Mouse (Mus musculus) C3H10T1/2 (cell line): ENCODE data around the gene Stat2. TPM values are rescaled to one million over a fixed set of nuclear protein-coding genes. Genes with fewer than 3 reads are reported as not detected.

Experiments used
- polyA plus RNA-seq, 2 experiments: library from polyadenylated mRNA; unstranded; fragments of >200 nt; fragmentation: generic; extraction: Trizol; gene quantifications; one replicate each; pipeline ENCODE4 v1.2.1; 2012; ENCODE audit warnings: missing spikeins in 2 of 2

The Stat2 gene
- polyA plus RNA-seq, result 10 to 100 TPM in 1 of 2 experiments, 1 to 10 TPM in 1; 1.4 to 16.2 TPM

DNA sequence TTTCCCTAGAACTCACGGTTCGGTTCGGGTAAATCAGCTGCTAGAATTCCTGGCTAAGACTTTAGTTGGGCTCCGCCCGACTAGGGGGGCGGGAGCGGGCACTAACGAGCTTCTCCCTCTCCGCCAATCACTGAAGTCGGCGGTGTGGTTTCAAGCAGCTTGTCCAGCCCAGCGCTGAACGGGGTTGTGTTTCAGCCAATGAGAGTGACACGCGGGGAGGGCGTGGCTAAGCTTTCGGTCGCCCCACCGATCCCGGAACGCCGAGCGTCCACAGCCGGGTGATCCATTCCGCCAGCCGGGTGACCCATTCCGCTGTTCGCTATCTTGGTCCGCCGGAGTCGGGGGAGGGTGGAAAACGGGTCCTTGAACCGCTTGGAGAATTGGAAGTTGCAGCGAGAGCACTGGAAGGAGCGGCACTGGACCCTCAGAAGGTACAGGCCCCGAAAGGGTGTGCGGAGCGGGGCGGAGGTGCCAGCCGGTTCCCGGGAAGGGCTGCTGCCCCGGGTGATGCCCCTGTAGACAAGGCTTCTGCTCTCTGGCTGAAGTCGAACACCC lies at the start of gene Stat2:
Gene Stat2 (plus strand): TSS at position 273 of the 555 bp plus-strand sequence.

DNA sequence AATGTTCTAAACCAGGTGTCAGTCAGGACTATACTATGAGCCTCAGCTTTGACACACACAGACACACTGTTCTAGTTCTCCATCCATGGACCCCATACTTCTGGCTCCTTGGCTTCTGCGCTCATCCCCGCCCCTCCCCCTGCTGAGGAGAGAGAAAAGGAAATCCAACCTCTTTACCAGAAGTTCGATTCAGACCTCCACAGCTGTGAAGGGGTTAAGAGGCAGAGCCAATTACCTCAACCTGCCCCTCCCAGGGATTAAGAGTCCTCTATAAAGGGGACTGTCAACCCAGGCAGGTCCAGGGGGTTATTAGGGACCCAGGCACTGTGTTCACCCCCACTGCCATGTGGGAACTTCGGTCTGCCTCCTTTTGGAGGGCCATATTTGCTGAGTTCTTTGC lies 44.8 kb upstream of the Stat2 start, which contains the start of gene Mip:
Gene Mip (plus strand): TSS at position 301 of the 400 bp plus-strand sequence.

DNA sequence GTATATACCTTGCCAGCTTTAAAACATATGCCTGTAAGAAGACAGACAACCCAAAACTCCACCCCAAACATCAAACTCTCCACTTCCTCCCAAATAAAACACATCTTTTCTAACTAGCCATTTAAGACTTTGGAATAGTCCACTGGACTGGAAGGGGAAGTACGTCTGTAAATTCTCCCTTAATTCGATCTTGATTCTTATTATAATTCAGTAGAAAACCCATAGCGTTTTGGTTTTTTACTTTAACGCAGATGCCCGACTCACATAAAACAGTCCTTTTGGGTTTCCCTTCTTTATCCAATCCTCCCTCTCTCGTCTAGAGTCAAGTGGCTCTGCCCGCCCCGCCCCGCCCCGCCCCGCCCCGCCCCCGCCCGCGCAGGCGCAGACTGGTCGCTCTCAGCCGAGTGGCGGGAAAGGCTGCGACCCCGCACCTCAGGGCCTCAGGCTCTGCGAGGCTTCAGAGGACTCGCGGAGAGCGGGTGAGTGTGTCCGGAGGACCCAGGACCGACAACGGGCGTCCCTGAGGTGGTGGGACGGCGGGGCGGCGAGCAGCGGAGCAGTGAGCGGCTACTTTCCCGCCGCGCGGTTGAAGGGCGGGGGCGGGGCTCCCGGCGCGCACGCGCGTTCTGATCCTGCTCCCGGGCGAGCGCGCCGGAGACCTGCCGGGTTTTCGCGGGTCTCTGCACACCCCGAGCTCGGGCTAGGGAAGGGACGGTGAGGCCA lies 38.5 kb upstream of the Stat2 start, which contains the start of gene Timeless:
Gene Timeless (plus strand): TSS at position 369 of the 723 bp plus-strand sequence.

DNA sequence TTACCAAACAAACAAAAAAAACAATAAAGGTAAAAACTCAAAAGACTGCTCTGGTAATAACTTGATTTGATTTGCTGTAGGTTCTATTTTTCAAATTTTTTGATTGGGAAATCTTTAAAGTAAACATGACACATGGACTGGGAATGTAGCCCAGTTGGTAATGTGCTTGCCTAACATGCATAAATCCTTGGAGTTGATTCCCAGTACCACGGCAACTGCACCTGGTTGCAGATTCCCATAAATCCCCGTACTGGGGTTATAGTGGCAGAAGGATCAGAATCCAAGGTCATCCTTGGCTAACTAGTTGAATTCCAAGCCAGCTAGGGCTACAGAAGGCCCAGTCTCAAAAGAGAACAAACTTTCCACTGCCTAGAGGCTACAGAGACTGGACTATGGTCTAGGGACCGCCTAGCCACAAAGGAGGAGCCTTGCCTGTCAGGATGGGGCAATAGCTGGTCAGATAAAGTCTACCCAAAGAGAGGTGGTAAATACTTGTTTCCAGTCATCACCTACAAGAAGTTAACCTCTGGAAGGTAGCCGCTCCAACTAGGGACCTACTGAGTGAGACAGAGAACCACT lies 16.6 kb upstream of the Stat2 start, which contains the start of gene Apon:
Gene Apon (plus strand): TSS at position 420 of the 579 bp plus-strand sequence.

DNA sequence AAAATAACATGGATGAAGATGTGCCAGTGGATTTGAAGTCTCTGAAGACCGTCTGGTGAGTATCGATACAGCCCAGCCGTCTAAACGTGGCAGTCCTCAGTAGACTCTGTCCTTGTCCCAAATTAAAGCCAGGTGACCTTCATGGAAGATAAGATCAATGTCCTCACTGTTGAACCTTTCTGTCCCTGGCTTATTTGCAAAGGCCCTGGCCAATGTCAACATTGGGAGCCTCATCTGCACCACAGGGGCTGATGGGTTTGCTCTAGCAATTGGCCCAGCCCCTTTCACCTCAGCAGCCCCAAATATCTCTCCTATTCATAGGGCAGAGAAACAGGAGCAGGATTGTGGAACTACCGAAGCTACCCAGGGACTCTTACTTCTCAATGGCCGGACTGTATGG lies 2.0 kb upstream of the Stat2 start, which contains the start of gene Apof:
Gene Apof (plus strand): TSS at position 301 of the 400 bp plus-strand sequence.

DNA sequence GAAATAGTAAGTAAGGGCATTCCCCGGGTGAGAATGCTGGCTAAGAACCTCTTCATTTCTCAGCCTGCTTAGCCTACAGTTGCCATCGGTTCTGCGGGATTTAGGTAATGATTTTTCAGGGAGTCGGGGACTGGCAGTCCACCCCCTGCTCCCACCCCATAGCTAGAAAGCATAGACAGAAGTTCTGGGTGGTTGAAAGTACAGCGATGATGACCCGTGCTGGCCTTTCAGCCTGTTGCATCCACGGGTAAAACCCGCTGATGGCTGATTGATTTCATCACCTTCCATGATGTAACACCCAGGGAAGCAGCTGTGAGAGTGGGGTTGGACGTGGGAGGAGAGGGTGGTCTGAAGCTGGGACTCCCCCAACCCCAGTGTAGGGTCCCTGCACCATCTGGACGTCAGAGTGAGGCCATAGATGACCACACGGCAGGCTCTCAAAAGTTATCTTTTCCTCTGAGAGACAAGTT lies 28.4 kb downstream of the Stat2 start, which contains the start of gene Il23a:
Gene Il23a (minus strand): TSS at position 51 of the 470 bp plus-strand sequence.

DNA sequence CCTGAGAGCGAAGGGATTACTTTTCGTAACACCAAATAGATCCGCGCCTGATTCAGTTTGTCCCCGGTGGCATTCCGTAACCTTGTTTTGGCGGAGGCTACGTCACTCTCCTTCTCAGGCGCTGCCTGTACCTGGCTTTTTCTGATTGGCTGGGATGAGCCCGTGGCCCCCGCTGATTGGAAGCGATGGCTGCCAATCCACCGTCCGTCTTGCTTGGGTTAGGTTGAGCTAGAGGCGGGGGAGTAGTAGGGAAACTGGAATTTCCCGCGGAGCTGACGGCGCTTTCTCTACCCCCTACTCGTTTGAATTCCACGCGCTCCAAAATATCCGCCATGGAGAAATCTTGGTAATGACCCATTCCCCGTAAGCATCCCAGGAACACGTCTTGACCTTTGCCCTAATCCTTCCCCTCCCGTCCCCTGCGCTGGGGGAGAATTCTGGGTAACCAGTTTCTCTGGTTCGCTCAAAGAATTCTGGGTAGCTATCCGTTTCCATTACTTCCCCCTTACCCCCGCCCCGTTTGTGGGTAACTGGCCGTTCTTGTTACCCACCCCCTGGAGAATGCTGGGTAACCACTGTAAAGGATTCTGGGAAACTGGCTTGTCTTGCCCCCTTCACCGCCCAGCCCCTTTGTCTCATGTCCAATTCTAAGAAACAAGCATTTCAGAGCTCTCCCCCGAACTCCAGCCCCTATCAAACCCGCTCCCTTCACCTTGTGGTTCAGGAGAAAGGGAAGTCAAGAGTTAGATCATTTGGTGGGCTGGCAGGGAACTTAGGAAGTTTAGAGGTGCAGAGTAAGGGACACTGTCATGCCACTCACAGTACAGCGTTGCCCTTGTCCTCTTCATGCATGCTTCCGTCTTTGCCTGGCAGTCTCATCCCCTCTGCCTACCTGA lies 33.0 kb downstream of the Stat2 start, which contains the start of gene Pan2:
Gene Pan2 (plus strand): TSS at position 210 of the 896 bp plus-strand sequence.

DNA sequence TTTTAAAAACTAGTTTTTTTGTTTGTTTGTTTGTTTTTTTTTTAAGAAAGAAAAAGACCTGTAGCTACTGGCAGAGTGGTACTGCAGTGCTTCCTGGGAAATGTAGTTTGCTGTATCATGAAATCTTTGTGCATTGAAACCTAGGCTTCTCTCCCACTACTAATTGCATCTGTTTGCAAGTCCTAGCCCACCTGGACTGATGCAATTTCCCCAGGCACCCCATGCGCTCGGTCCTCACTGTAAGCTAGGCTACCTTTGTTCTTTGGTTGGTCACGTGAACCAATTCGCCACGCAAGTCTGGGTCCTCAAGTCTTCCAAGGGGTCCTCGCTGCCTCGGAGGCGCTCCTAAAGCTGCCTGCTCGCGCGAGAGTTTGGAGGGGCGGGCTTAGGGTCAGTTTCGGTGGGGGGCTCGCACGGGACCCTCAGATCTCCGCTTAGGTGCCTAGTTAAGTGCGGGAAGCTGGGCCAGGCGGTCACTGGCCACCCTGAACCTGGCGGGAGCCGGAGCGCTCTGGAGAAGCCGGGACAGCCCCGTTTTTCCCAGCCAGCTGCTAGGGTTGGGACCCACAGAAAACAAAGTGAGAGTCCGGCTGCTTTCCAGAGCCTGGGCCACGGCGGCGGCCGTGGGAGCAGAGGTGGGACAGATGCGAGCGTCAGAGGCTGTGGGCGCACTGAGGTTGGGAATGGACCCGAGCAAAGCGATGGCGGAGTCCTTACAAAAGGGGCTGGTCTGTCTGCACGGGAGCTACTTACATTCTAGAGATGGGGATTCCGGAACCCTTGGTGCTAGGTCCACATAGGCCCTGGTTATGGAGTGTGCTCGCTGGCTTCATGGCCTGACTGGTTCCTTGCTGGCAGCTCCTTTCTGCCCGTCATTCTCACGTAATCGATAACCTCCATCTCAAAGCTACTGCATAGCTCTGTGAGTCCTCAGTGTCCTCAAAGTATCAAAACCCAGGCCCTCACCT lies 52.1 kb downstream of the Stat2 start, which contains the start of gene Cnpy2:
Gene Cnpy2 (plus strand): TSS at position 319 of the 968 bp plus-strand sequence.

DNA sequence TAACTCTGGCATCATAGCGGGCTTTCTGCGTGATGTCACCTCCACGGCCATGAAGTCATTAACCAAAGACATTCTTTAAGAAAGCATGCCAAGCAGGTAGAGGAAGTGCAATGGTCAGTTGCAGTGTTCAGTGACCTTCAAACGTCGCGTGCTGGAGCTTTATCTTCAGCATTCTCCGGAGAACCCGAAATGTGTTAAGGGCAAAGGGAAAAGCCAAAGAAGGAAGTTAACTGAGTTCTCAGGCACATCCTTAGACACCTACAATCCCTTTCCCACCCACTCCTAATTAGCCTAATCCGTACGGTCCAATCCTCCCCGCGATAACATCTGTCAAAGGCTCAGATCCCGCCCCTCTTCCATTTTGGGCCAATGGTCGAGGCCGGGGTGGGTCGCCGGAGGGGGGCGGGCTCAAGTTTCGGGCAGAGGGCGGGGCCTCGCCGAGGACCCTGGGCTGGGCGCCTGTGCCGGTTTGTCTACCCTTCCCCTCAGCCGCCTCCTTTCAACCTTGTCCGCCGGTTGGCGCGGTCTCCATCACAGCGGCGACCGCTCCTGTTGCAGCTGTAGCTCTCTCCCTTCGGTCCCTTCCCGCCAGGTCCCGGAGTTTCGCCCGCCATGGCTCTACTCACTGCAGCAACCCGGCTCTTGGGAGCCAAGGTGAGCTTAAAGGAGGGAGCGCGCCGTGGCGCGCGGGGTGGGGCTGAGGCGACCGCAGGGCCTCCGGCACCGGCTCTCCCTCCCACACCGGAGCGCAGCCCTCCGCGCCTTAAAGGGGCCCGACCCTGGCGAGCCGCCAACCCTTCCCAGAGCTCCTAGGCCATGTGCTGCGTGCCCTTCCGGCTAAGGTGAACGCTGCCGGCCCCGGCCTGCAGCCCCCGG lies 67.2 kb downstream of the Stat2 start, which contains the start of gene Cs:
Gene Cs (plus strand): TSS at position 429 of the 876 bp plus-strand sequence.

Other genes starting within 250 kb of the Stat2 start
- gene Naca, start 235.0 kb upstream of the Stat2 start, polyA plus RNA-seq, result 100 to 1,000 TPM; 209 to 827 TPM
- gene Ptges3, start 211.6 kb upstream of the Stat2 start, polyA plus RNA-seq, result 10 to 100 TPM; 17.0 to 55.7 TPM
- gene Atp5b, start 187.3 kb upstream of the Stat2 start, polyA plus RNA-seq, result 1,000 to 10,000 TPM; 2,355 to 2,584 TPM
- gene Baz2a, start 179.0 kb upstream of the Stat2 start, polyA plus RNA-seq, result 1 to 10 TPM in 1 of 2 experiments, under 1 TPM in 1; 0.94 to 8.9 TPM
- gene Rbms2, start 90.3 kb upstream of the Stat2 start, polyA plus RNA-seq, result 100 to 1,000 TPM in 1 of 2 experiments, 10 to 100 TPM in 1; 52.3 to 119 TPM
- gene Gls2, start 76.1 kb upstream of the Stat2 start, polyA plus RNA-seq, result 1 to 10 TPM; 3.1 to 3.2 TPM
- gene Spryd4, start 58.8 kb upstream of the Stat2 start, polyA plus RNA-seq, result 10 to 100 TPM in 1 of 2 experiments, 1 to 10 TPM in 1; 6.2 to 11.1 TPM
- gene Mip, start 44.7 kb upstream of the Stat2 start, polyA plus RNA-seq, result not detected
- 10 to 100 TPM in 1 of 2 experiments, 1 to 10 TPM in 1; 7.9 to 10.5 TPM for gene Timeless, start 38.5 kb upstream of the Stat2 start, polyA plus RNA-seq
- under 1 TPM; 0.15 to 0.21 TPM for gene Apon, start 16.5 kb upstream of the Stat2 start, polyA plus RNA-seq
- not detected for gene Apof, start 1.9 kb upstream of the Stat2 start, polyA plus RNA-seq
- gene Il23a, start 28.2 kb downstream of the Stat2 start, polyA plus RNA-seq, result not detected
- gene Pan2, start 32.8 kb downstream of the Stat2 start, polyA plus RNA-seq, result 10 to 100 TPM in 1 of 2 experiments, 1 to 10 TPM in 1; 1.8 to 14.3 TPM
- gene Cnpy2, start 51.9 kb downstream of the Stat2 start, polyA plus RNA-seq, result 100 to 1,000 TPM in 1 of 2 experiments, 10 to 100 TPM in 1; 94.1 to 341 TPM
- 100 to 1,000 TPM; 126 to 134 TPM for gene Cs, start 67.2 kb downstream of the Stat2 start, polyA plus RNA-seq
- gene Coq10a, start 98.4 kb downstream of the Stat2 start, polyA plus RNA-seq, result 10 to 100 TPM; 14.3 to 38.1 TPM
- 10 to 100 TPM in 1 of 2 experiments, 1 to 10 TPM in 1; 3.8 to 14.4 TPM for gene Ankrd52, start 106.6 kb downstream of the Stat2 start, polyA plus RNA-seq
- gene Slc39a5, start 130.7 kb downstream of the Stat2 start, polyA plus RNA-seq, result under 1 TPM in 1 of 2 experiments, not detected in 1; 0.08 TPM
- gene Nabp2, start 140.9 kb downstream of the Stat2 start, polyA plus RNA-seq, result 100 to 1,000 TPM; 126 to 174 TPM
- 10 to 100 TPM; 15.9 to 29.8 TPM for gene Rnf41, start 141.1 kb downstream of the Stat2 start, polyA plus RNA-seq
- 100 to 1,000 TPM in 1 of 2 experiments, 10 to 100 TPM in 1; 20.1 to 111 TPM for gene Smarcc2, start 188.7 kb downstream of the Stat2 start, polyA plus RNA-seq
- 1,000 to 10,000 TPM; 2,019 to 2,698 TPM for gene Myl6, start 223.6 kb downstream of the Stat2 start, polyA plus RNA-seq
- 10 to 100 TPM in 1 of 2 experiments, 1 to 10 TPM in 1; 8.1 to 11.2 TPM for gene Myl6b, start 228.1 kb downstream of the Stat2 start, polyA plus RNA-seq